Comparison of ENCODE assay signal across 9 mouse cellular contexts in genomic region chr6:16668004-16668403, GRCm38 (mm10).
DNase-seq lines count a peak whose midpoint lies in the region; ATAC-seq and TF ChIP-seq lines count a peak whose summit lies in the region.
"Had no signal": no experiment of that assay in that cellular context is flagged by ENCODE, and none has a peak within 500 bp of the region (broad histone marks: within the 10 kb centered on the region; RNA-seq: fewer than 3 reads in every experiment).

No protein-coding gene starts in this region.

- TF ChIP-seq POLR2A in brain, embryonic 14.5 days (IDR thresholded peaks at IDR 0.05; ENCODE audit: borderline replicate concordance, extremely low read depth, insufficient read depth, insufficient read length, poor library complexity, severe bottlenecking) = no peak

- H3K27me3 ChIP-seq in heart, embryonic 11.5 days (ENCODE audit: control insufficient read depth, insufficient read depth, low read length) = no peaks in the 10 kb centered on the region
- H3K27me3 ChIP-seq in hindbrain, embryonic 15.5 days = no peaks in the 10 kb centered on the region
- no peaks in the 10 kb centered on the region for H3K27me3 ChIP-seq in midbrain, embryonic 14.5 days (ENCODE audit: control insufficient read depth, insufficient read depth, low read length)

- ATAC-seq in heart, embryonic 11.5 days (replicated peaks; ENCODE audit: insufficient number of reproducible peaks, low FRiP score, low TSS enrichment) = no peak
- 0 out of 2 replicates have a peak, but pooled peaks have one; percentile 54 for ATAC-seq in hindbrain, embryonic 15.5 days (ENCODE audit: low FRiP score, low read depth)
- ATAC-seq in midbrain, embryonic 14.5 days (ENCODE audit: low FRiP score, low TSS enrichment) = peak; percentile 48; the same call in 1 of the 2 replicates
- no peak for ATAC-seq in monocyte, adult 5-6 weeks (replicated peaks; ENCODE audit: insufficient number of reproducible peaks, low FRiP score, low TSS enrichment, poor library complexity, severe bottlenecking)

- no peak overlapping the region for H3K9ac ChIP-seq in heart, embryonic 11.5 days (ENCODE audit: low read depth, low read length)
- H3K9ac ChIP-seq in hindbrain, embryonic 15.5 days = no peak overlapping the region
- H3K9ac ChIP-seq in midbrain, embryonic 14.5 days (replicated peaks; ENCODE audit: low read length) = no peak overlapping the region

- 6% methylated on average over 2 of the region's 2 CpGs for WGBS in heart, embryonic 11.5 days (ENCODE audit: insufficient replicate concordance)
- WGBS in hindbrain, embryonic 15.5 days = 0% methylated on average over 2 of the region's 2 CpGs
- WGBS in midbrain, embryonic 14.5 days = 1% methylated on average over 2 of the region's 2 CpGs

- no peaks in the 10 kb centered on the region for H3K36me3 ChIP-seq in heart, embryonic 11.5 days (ENCODE audit: control insufficient read depth, insufficient read depth, low read length)
- H3K36me3 ChIP-seq in hindbrain, embryonic 15.5 days = no peaks in the 10 kb centered on the region
- no peaks in the 10 kb centered on the region for H3K36me3 ChIP-seq in midbrain, embryonic 14.5 days (ENCODE audit: control insufficient read depth, insufficient read depth, low read length)

- no peak overlapping the region for H3K4me2 ChIP-seq in heart, embryonic 11.5 days
- H3K4me2 ChIP-seq in hindbrain, embryonic 15.5 days = no peak overlapping the region
- no peak overlapping the region for H3K4me2 ChIP-seq in midbrain, embryonic 14.5 days (ENCODE audit: low read length)

- peak; percentile 29; the same call in 1 of the 2 replicates for TF ChIP-seq CTCF in brain, embryonic 14.5 days (IDR thresholded peaks at IDR 0.05; ENCODE audit: borderline replicate concordance, extremely low read depth, insufficient read depth, insufficient read length)

- intact Hi-C loops in heart, postnatal 10 days (cut with DNase I) = no loop called here

- no peaks in the 10 kb centered on the region for H3K4me1 ChIP-seq in heart, embryonic 11.5 days (ENCODE audit: control insufficient read depth, insufficient read depth, low read length)
- peaks cover 3% of the 10 kb centered on the region; the same call in 1 of the 2 replicates for H3K4me1 ChIP-seq in hindbrain, embryonic 15.5 days (replicated peaks)
- no peaks in the 10 kb centered on the region for H3K4me1 ChIP-seq in midbrain, embryonic 14.5 days (ENCODE audit: control insufficient read depth, insufficient read depth, low read length)

- H3K27ac ChIP-seq in heart, embryonic 11.5 days (ENCODE audit: low read depth, low read length) = no peak overlapping the region
- no peak overlapping the region for H3K27ac ChIP-seq in hindbrain, embryonic 15.5 days (replicated peaks)
- H3K27ac ChIP-seq in midbrain, embryonic 14.5 days (replicated peaks; ENCODE audit: low read depth, low read length) = no peak overlapping the region

- H3K4me3 ChIP-seq in heart, embryonic 11.5 days (ENCODE audit: low read depth, low read length) = no peak overlapping the region
- H3K4me3 ChIP-seq in hindbrain, embryonic 15.5 days = no peak overlapping the region
- no peak overlapping the region for H3K4me3 ChIP-seq in midbrain, embryonic 14.5 days (replicated peaks; ENCODE audit: low read depth, low read length)

- peaks cover 3% of the 10 kb centered on the region; the same call in 1 of the 2 replicates for H3K9me3 ChIP-seq in heart, embryonic 11.5 days (replicated peaks; ENCODE audit: control insufficient read depth, low read length)
- H3K9me3 ChIP-seq in hindbrain, embryonic 15.5 days = 0 out of 2 replicates have a peak, but pooled peaks cover 6% of the 10 kb centered on the region
- 0 out of 2 replicates have a peak, but pooled peaks cover 3% of the 10 kb centered on the region for H3K9me3 ChIP-seq in midbrain, embryonic 14.5 days (ENCODE audit: control insufficient read depth, low read length)

- DNase-seq in heart, postnatal 10 days = peak; percentile 5 to 9
- DNase-seq in brain, embryonic 14.5 days (ENCODE audit: low read depth) = peak; percentile 74
- peak; percentile 67 for DNase-seq in midbrain, embryonic 14.5 days
- no peak for DNase-seq in gastrocnemius, postnatal 25 days
- no peak for DNase-seq in right cerebral cortex, adult 2 months (ENCODE audit: low spot score in 2 of 2)
- DNase-seq: gastrocnemius, postnatal 10 days had no signal

Comparison
In these comparisons a context has a peak if more than half of its experiments do, and no peak if none do; other contexts are left out.
1. DNase-seq: peak in heart, postnatal 10 days (2 of 2), brain, embryonic 14.5 days (single experiment) and midbrain, embryonic 14.5 days (single experiment); none in gastrocnemius, postnatal 25 days (single experiment) and right cerebral cortex, adult 2 months (0 of 2).
2. ATAC-seq: peak in hindbrain, embryonic 15.5 days (single experiment) and midbrain, embryonic 14.5 days (single experiment); none in heart, embryonic 11.5 days (single experiment) and monocyte, adult 5-6 weeks (single experiment).